Mouse (Mus musculus) testis, postnatal 14 days (tissue): Measurements from ENCODE around the gene Tmem184b.

Source experiments
- DNase-seq: peaks from one replicate; pipeline ENCODE4 v3.0.0; 2021; ENCODE audit warnings: low spot score

The Tmem184b gene

GRCm38 (mm10) chr15:79402836-79403762, at the start of gene Tmem184b:
Gene Tmem184b (minus strand): TSS chr15:79403569.
- DNase-seq: peak; percentile 84

- no peak for DNase-seq
Measured at GRCm38 (mm10) chr15:79448041-79448440, 44.7 kb upstream of the Tmem184b start.

- no peak for DNase-seq
Measured at GRCm38 (mm10) chr15:79445786-79446654, 42.7 kb upstream of the Tmem184b start.

GRCm38 (mm10) chr15:79443856-79444410, 40.6 kb upstream of the Tmem184b start:
- no peak for DNase-seq

- DNase-seq: no peak
Measured at GRCm38 (mm10) chr15:79442961-79443518, 39.7 kb upstream of the Tmem184b start.

- no peak for DNase-seq
Measured at GRCm38 (mm10) chr15:79442257-79442611, 38.9 kb upstream of the Tmem184b start.

GRCm38 (mm10) chr15:79441331-79442256, 38.2 kb upstream of the Tmem184b start:
- peak; percentile 56 for DNase-seq

- DNase-seq: no peak
Measured at GRCm38 (mm10) chr15:79440651-79441330, 37.4 kb upstream of the Tmem184b start.

- DNase-seq: no peak
Measured at GRCm38 (mm10) chr15:79440223-79440622, 36.9 kb upstream of the Tmem184b start.

- no peak for DNase-seq
Measured at GRCm38 (mm10) chr15:79439386-79439785, 36.0 kb upstream of the Tmem184b start.

- no peak for DNase-seq
Measured at GRCm38 (mm10) chr15:79438816-79439215, 35.4 kb upstream of the Tmem184b start.

GRCm38 (mm10) chr15:79438209-79438810, 34.9 kb upstream of the Tmem184b start:
- DNase-seq: no peak

- DNase-seq: no peak
Measured at GRCm38 (mm10) chr15:79437541-79438208, 34.3 kb upstream of the Tmem184b start.

GRCm38 (mm10) chr15:79436481-79436921, 33.1 kb upstream of the Tmem184b start:
- DNase-seq: no peak

- no peak for DNase-seq
Measured at GRCm38 (mm10) chr15:79435191-79435671, 31.9 kb upstream of the Tmem184b start.

- no peak for DNase-seq
Measured at GRCm38 (mm10) chr15:79432892-79433291, 29.5 kb upstream of the Tmem184b start.

- no peak for DNase-seq
Measured at GRCm38 (mm10) chr15:79432328-79432727, 29.0 kb upstream of the Tmem184b start.

- DNase-seq: no peak
Measured at GRCm38 (mm10) chr15:79431925-79432324, 28.6 kb upstream of the Tmem184b start.

GRCm38 (mm10) chr15:79430461-79431000, 27.2 kb upstream of the Tmem184b start:
- no peak for DNase-seq
